Mouse (Mus musculus) forebrain, postnatal 0 days (tissue): ENCODE measurements around the gene Srsf1. TPM values are rescaled to one million over a fixed set of nuclear protein-coding genes. Genes with fewer than 3 reads are reported as not detected.
A peak's percentile ranks its signal among the peaks of the same experiment; 100 is the strongest.

ENCODE experiments used
- ATAC-seq: fragments of 200-750 bp; cut with Nextera tagmentation; 2 replicates; pipeline ENCODE4 v1.8.0; 2017; ENCODE audit warnings: mild to moderate bottlenecking, moderate library complexity
- DNase-seq: peaks from one replicate; pipeline ENCODE4 v3.0.0-alpha.2; 2015
- H3K27ac ChIP-seq: fragments of 300-500 bp; sonication (generic); 2 replicates; pipeline ENCODE4 v1.5.1; 2014; ENCODE audit warnings: low read depth, mild to moderate bottlenecking, antibody characterized with exemption, low read length, moderate library complexity, mixed read lengths
- H3K27me3 ChIP-seq: fragments of 300-500 bp; sonication (generic); 2 replicates; pipeline ENCODE4 v1.6.1; 2014; ENCODE audit warnings: mild to moderate bottlenecking, low read length, mixed read lengths; ENCODE audit not compliant: insufficient read depth
- H3K36me3 ChIP-seq: fragments of 300-500 bp; sonication (generic); 2 replicates; pipeline ENCODE4 v1.6.1; 2014; ENCODE audit warnings: mild to moderate bottlenecking, moderate library complexity; ENCODE audit not compliant: insufficient read depth
- H3K4me1 ChIP-seq: fragments of 300-500 bp; sonication (generic); 2 replicates; pipeline ENCODE4 v1.6.1; 2014; ENCODE audit warnings: antibody characterized with exemption; ENCODE audit not compliant: insufficient read depth
- H3K4me2 ChIP-seq: fragments of 300-500 bp; sonication (generic); 2 replicates; pipeline ENCODE4 v1.6.1; 2014; ENCODE audit warnings: low read depth, mild to moderate bottlenecking, moderate library complexity
- H3K4me3 ChIP-seq: fragments of 300-500 bp; sonication (generic); 2 replicates; pipeline ENCODE4 v1.5.1; 2014; ENCODE audit warnings: low read depth, low read length, mixed read lengths
- H3K9ac ChIP-seq: fragments of 300-500 bp; sonication (generic); 2 replicates; pipeline ENCODE4 v1.6.1; 2014; ENCODE audit warnings: mild to moderate bottlenecking
- H3K9me3 ChIP-seq: fragments of 300-500 bp; sonication (generic); 2 replicates; pipeline ENCODE4 v1.6.1; 2016; ENCODE audit warnings: low read length
- CTCF ChIP-seq: sonication (generic); IDR thresholded peaks from 2 replicates; pipeline ENCODE4 v1.5.1; 2016; ENCODE audit warnings: antibody characterized with exemption, control low read depth, low read depth
- WGBS: fragments of 180-500 bp; shearing (Covaris S2); extraction: QIAGEN DNeasy Blood & Tissue Kit; methylation state at CpG from one replicate; pipeline ENCODE4 v1.1.7; 2014; 5-methylcytosine and 5-hydroxymethylcytosine counted together
- polyA plus RNA-seq: library from polyadenylated mRNA; unstranded; fragments of >200 nt; fragmentation: Nextera tagmentation; extraction: Ambion mirVana; gene quantifications from 2 replicates; pipeline ENCODE4 v1.2.1, GENCODE M21; 2015
- total RNA-seq: library from RNA; depleted of rRNA; stranded (reverse); fragments of >200 nt; gene quantifications from 2 replicates; pipeline ENCODE4 v1.2.3, GENCODE M21; 2014

Srsf1 gene
- total and polyA plus RNA-seq, 2 experiments from 2014 or later = 121 to 390 TPM

DNA sequence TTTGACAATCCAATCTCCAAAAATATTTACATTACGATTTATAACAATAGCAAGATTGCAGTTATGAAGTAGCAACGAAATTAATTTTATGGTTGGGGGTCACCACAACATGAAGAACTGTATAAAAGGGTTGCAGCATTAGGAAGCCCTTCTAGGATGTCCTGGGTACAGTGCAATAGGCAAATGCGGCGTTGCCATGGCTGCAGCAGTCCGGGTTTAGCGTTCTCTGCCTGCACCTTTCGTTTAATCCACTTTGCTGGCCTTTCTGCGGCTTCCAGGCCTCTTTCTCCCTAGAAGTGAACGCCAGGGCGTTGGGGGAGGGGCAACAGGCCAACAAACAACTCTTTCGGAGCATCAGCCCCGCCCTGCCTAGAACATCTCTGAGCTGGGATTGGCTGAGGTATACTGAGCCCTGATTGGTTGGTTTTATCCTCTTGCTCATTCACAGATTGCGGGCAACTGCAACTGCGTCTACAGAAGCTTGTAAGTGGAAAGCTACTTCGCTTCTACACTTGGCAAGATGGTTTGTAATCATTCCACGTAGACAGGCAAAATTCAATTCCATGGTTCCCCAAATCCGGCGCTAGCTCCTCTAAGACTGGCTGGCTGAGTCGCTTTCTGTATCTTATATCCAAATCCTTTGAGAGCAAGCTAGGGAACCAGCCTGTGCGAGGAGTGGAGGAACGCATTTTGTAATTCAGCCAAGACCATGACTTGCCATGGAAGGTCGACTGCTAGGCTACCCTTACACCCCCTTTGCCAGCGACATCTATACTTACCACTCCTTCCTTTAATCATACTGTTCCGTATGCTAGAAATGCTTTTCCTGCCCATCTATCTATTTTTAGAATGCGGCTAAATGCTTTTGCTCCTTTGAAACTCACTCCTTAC, 39.8 kb downstream of the Srsf1 start:
- H3K27ac ChIP-seq = peak overlapping the region; percentile 55
- H3K36me3 ChIP-seq = peaks cover 16% of the 10 kb centered on the region
- H3K4me1 ChIP-seq = peaks cover 6% of the 10 kb centered on the region; the same call in 1 of the 2 replicates
- no peaks in the 10 kb centered on the region for H3K27me3 ChIP-seq
- TF ChIP-seq CTCF = no peak
- H3K4me3 ChIP-seq = peak overlapping the region; percentile 30
- H3K4me2 ChIP-seq = peak overlapping the region; percentile 55
- H3K9me3 ChIP-seq = no peaks in the 10 kb centered on the region
- no peak overlapping the region; the same call in 1 of the 2 replicates for H3K9ac ChIP-seq
- DNase-seq (peak; percentile 94), ATAC-seq (peak; percentile 100)
- 5% methylated on average over 25 of the region's 25 CpGs for WGBS

DNA sequence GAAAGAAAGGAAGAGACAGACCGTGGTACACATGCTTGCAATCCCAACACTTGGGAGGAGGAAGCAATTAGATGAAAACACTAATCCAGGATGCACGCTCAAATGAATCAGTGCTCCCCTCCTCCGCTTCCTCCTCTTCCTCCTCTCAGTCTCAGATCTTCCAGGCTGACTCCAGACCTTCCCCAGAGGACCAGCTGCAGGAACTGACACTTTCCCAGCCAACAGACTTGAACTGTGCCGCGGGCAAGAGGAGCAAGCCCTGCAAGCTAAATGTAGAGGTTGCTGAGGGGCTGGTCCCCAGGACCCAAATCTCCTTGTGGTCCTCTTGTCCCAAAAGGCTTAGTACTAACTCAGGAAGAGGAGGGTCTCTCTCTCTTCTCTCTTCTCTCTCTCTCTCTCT, 42.0 kb downstream of the Srsf1 start:
- DNase-seq (no peak), ATAC-seq (no peak)
- no peak overlapping the region for H3K4me2 ChIP-seq
- 0 out of 2 replicates have a peak, but pooled peaks cover 3% of the 10 kb centered on the region for H3K36me3 ChIP-seq
- H3K4me1 ChIP-seq = peaks cover 6% of the 10 kb centered on the region; the same call in 1 of the 2 replicates
- no peaks in the 10 kb centered on the region for H3K27me3 ChIP-seq
- no peak for TF ChIP-seq CTCF
- 77% methylated on average over 5 of the region's 5 CpGs for WGBS
- H3K27ac ChIP-seq = no peak overlapping the region
- no peak overlapping the region for H3K4me3 ChIP-seq
- no peak overlapping the region for H3K9ac ChIP-seq
- no peaks in the 10 kb centered on the region for H3K9me3 ChIP-seq

DNA sequence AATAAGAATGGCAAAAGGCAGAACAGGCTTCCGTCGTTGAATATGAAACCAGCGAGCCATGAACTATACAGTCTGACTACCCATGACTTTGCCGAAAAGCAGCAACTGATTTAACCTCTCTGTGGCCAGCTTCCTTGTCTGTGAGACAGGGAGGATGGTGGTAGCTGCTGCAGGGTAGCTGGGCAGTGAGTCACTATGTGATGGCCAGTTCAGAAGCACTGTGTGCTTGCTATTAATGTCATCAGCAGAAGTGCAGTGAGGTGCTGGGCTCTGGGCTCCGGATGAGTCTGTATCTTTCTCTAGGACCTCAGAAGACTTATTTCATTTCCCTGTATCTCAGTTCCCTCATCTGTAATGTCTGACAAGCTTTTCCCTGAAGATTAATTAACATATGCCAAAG, 43.1 kb downstream of the Srsf1 start:
- Histone ChIP-seq H3K9ac (no peak overlapping the region), H3K4me2 (no peak overlapping the region), H3K27ac (no peak overlapping the region), H3K4me1 (peaks cover 6% of the 10 kb centered on the region; the same call in 1 of the 2 replicates), H3K27me3 (no peaks in the 10 kb centered on the region), H3K9me3 (no peaks in the 10 kb centered on the region), H3K4me3 (no peak overlapping the region), H3K36me3 (no peaks in the 10 kb centered on the region)
- no peak for TF ChIP-seq CTCF
- no peak for ATAC-seq
- 73% methylated on average over 5 of the region's 5 CpGs for WGBS
- no peak for DNase-seq

DNA sequence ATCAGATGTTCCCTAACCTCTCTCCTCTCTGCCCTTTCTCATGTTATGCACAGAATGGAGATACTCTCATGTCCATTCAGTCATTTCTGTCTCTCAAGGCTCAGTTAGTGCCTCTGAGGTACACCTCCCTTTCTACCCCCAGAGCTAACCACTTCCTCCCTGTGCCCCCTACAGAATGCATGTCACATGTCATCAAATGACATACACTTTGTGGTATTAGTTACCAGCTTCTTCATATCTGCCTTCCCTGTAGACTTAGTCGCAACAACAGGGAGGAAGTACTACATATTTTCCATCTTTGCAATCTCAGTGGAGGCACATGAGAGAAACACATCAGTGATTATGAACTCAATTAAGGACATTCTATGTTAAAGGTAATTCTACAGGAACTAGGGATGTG, 44.8 kb downstream of the Srsf1 start:
- Histone ChIP-seq H3K4me2 (no peak overlapping the region), H3K36me3 (no peaks in the 10 kb centered on the region), H3K27ac (no peak overlapping the region), H3K4me1 (peaks cover 6% of the 10 kb centered on the region; the same call in 1 of the 2 replicates), H3K27me3 (no peaks in the 10 kb centered on the region), H3K9me3 (no peaks in the 10 kb centered on the region), H3K9ac (no peak overlapping the region), H3K4me3 (no peak overlapping the region)
- no peak for TF ChIP-seq CTCF
- WGBS = 100% methylated on average over 1 of the region's 1 CpGs
- ATAC-seq = no peak
- DNase-seq = no peak

DNA sequence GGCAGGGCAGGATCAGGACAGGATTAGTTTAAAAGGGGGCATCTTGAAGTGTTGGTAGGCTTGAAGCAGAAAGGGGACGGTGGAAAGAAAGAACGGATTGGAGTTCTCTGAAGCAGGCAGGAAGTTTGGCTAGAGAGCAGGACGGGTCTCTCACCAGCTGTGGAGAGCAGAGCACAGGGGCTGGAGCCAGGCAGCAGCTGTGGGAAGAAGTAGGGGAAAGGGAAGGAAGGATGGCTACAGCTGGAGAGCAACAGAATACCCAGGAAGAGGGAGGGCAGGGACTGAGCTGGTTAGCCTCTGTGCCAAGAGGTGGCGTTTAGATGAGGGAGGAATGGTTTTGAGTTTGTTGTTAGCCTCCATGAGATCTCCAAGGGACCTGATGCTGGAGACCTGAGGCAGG, 50.0 kb downstream of the Srsf1 start:
- ATAC-seq (no peak), DNase-seq (no peak)
- no peak overlapping the region for H3K4me3 ChIP-seq
- no peaks in the 10 kb centered on the region for H3K27me3 ChIP-seq
- no peaks in the 10 kb centered on the region for H3K36me3 ChIP-seq
- no peak overlapping the region for H3K9ac ChIP-seq
- H3K27ac ChIP-seq = no peak overlapping the region
- WGBS = 32% methylated on average over 4 of the region's 4 CpGs
- TF ChIP-seq CTCF = no peak
- no peaks in the 10 kb centered on the region for H3K9me3 ChIP-seq
- peaks cover 8% of the 10 kb centered on the region; the same call in 1 of the 2 replicates for H3K4me1 ChIP-seq
- H3K4me2 ChIP-seq = no peak overlapping the region

DNA sequence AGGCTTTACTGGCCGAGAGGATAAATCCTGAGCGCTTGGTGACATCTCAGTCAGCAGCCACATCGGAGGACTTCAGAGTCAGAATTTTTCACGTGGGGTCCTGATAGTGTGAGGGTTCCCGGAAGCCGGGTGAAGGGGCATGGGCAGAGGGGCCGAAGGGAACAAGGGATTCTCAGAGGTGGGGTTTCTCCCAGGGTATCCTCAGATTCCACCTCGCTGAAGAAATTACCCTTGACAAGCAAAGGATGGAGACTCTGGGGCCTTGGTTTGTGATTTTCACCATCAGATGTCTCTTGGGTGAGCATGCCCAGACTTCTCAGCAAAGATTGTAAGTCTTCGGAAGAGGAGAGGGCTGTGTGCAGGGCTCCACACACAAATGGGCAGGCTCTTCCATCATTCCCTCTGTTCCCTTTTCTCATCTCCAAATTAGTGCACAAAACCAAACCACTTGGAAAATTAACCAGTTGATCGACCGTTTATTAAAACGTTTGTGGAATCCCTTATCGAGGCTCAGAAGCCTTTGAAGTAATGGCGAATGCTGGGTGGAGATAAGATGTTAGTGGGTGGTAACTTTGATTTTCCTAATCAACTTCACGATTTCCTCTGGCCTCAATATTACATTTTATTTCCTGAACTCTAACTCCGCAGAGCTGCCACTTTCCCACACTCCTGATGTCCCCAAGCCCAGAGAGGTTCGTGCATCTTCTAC, 51.0 kb downstream of the Srsf1 start, which contains the start of gene Cuedc1:
TSS of gene Cuedc1 (plus strand) at position 38 of the 709 bp plus-strand sequence.
- Histone ChIP-seq H3K36me3 (no peaks in the 10 kb centered on the region), H3K27me3 (no peaks in the 10 kb centered on the region), H3K4me2 (peak within 1 kb of the TSS; percentile 84), H3K4me3 (peak within 1 kb of the TSS; percentile 89), H3K9me3 (no peaks in the 10 kb centered on the region), H3K9ac (peak within 1 kb of the TSS; percentile 93), H3K27ac (peak within 1 kb of the TSS; percentile 86), H3K4me1 (peaks cover 8% of the 10 kb centered on the region; the same call in 1 of the 2 replicates)
- DNase-seq (no peak), ATAC-seq (no peak; the same call in 1 of the 2 replicates)
- no peak for TF ChIP-seq CTCF
- WGBS = 32% methylated on average over 17 of the region's 17 CpGs
